ENCODE assay signal across 10 mouse cellular contexts in genomic region chr6:38753025-38753424, GRCm38 (mm10).
"Had no signal": no experiment of that assay in that cellular context is flagged by ENCODE, and none has a peak within 500 bp of the region (broad histone marks: within the 10 kb centered on the region; RNA-seq: fewer than 3 reads in every experiment).

No protein-coding gene starts in this region.

- H3K9me3 ChIP-seq: liver, embryonic 15.5 days; midbrain, embryonic 15.5 days; neural tube, embryonic 13.5 days had no signal

- H3K27me3 ChIP-seq: liver, embryonic 15.5 days; midbrain, embryonic 15.5 days; neural tube, embryonic 13.5 days had no signal

- H3K9ac ChIP-seq: liver, embryonic 15.5 days; midbrain, embryonic 15.5 days; neural tube, embryonic 13.5 days had no signal

- DNase-seq: left cerebral cortex, postnatal 4 days; liver; lung, adult 2 months; retina, postnatal 1 day; spleen, adult 18-20 months; thymus, adult 18-20 months; thymus, postnatal 14 days had no signal

- H3K36me3 ChIP-seq: midbrain, embryonic 15.5 days; neural tube, embryonic 13.5 days had no signal

- H3K27ac ChIP-seq: liver, embryonic 15.5 days; midbrain, embryonic 15.5 days; neural tube, embryonic 13.5 days had no signal

- H3K4me2 ChIP-seq: liver, embryonic 15.5 days; midbrain, embryonic 15.5 days; neural tube, embryonic 13.5 days had no signal

- H3K4me3 ChIP-seq: liver, embryonic 15.5 days; midbrain, embryonic 15.5 days; neural tube, embryonic 13.5 days had no signal
